Mouse (Mus musculus) NIH3T3 (cell line): ENCODE data around the gene Ndufab1.

Experiments
- DNase-seq: peaks from one replicate; pipeline ENCODE4 v3.0.0-alpha.2; 2012; ENCODE audit warnings: low read depth

Gene Ndufab1

GRCm38 (mm10) chr7:122067517-122068381 lies 33.9 kb downstream of the Ndufab1 start:
- DNase-seq = peak; percentile 49

DNA sequence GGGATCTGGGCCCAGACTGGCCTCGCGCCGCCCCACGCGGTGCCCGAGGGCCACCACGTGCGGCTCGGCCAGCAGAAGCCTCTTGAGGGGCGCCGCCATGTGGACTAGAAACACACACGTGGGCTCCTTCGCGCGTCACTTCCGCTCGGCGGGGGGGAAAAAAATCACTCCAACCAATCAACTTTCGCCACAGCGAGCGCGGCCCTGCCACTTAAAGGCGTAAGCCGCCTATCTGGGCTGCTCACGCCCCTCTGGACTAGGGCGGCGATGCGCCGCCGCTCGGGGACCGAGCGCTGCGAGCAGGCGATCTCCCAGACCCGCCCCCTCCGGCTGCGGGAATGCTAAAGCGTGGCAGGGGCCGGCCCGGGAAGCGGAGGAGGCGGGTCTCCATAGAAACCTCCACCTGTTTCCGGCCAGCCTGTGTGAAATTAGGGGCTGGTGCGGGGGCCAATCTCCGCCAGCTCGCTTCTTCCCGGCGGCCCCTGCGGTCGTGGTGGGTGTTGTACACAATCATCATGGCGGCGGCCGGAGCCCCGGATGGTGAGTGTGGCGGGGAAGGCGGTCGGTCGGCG lies 34.7 kb downstream of the Ndufab1 start, which contains the start of the genes Ubfd1 and Ears2:
TSS of gene Ubfd1 (plus strand) at position 231 of the 572 bp plus-strand sequence.
TSS of gene Ears2 (minus strand) at position 319 of the 572 bp plus-strand sequence.
- DNase-seq = peak; percentile 96

- no peak for DNase-seq
Measured at GRCm38 (mm10) chr7:122066102-122066944, 35.4 kb downstream of the Ndufab1 start.

- DNase-seq = no peak
Measured at GRCm38 (mm10) chr7:122065656-122066055, 36.0 kb downstream of the Ndufab1 start.

GRCm38 (mm10) chr7:122056633-122057032 lies 45.1 kb downstream of the Ndufab1 start:
- no peak for DNase-seq

GRCm38 (mm10) chr7:122050834-122051233 lies 50.9 kb downstream of the Ndufab1 start:
- no peak for DNase-seq

DNA sequence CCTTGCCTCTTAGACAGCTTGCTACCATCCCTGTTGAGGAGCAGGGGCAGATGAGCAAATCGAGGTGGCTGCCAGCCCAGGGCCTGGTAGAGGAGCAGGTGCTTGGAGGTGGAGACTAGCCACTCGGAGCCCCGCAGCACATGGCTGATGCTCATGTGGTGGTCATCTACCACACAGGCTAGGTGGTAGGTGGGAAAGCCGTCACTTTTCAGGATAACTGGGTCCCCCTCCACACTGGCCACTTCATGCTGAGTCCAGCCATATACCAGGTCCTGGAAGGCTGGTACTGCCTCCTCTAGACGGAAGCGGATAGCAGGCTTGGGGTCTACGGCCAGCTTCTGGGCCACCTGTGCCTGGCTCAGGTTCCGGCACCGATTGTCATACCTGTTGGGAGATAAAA lies 53.5 kb downstream of the Ndufab1 start:
- DNase-seq = no peak

- no peak for DNase-seq
Measured at GRCm38 (mm10) chr7:122046813-122047212, 54.9 kb downstream of the Ndufab1 start.

DNA sequence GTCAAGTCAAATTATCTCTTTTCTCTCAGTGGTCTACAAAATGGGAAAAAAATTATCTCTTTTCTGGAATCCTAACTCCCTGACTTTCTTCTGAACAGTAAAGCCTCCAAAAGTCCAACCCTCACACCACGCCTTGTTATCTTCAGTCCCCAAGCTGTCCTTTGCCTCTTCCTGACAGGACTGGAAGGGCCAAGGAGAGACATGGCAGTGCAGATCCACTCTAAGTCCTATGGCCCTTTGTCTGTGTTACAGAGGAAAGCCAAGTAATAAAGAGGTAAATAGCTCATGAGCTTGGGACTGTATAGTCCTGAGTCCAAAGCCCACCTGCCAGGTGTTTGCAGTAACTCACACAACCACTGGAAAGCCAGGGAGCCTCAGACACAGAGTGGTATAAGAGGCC lies 56.0 kb downstream of the Ndufab1 start:
- DNase-seq = no peak

- DNase-seq = no peak
Measured at GRCm38 (mm10) chr7:122045181-122045634, 56.5 kb downstream of the Ndufab1 start.

GRCm38 (mm10) chr7:122044106-122044505 lies 57.6 kb downstream of the Ndufab1 start:
- DNase-seq = no peak
